Mouse (Mus musculus): Measurements from ENCODE around the gene Tmem8b.

DNA sequence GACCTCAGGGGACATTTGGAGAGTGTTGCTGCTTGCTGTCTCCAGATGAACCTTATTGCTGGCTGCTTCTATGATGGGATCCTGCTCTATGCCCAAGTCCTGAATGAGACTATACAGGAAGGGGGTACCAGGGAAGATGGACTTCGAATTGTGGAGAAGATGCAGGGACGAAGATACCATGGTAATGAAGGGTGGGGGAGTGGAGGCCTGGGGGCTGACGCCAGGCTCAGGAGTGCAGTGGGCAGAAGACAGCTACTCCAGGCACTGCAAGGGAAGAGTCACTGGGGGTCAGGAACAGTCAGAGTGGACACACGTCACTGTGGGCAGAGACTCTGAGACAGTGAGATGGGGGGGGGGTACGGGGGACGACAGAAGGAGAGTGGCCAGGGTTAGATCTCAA, 28.3 kb upstream of the Tmem8b start:
- TF ChIP-seq POLR2A (IDR thresholded peaks at IDR 0.05; ENCODE audit: borderline replicate concordance, control insufficient read depth, low read depth, low read length) (no peak), CTCF (IDR thresholded peaks at IDR 0.05; ENCODE audit: control insufficient read depth, insufficient read depth, low read length) (no peak)
